Mouse (Mus musculus): Measurements from ENCODE around the gene Cfap73.

The Cfap73 gene

GRCm38 (mm10) chr5:120586741-120587615 lies 47.1 kb downstream of the Cfap73 start:
- no peak for DNase-seq (ENCODE audit: low read depth)

- peak; percentile 45 for DNase-seq (ENCODE audit: low read depth)
These were observed 49.1 kb downstream of the Cfap73 start for GRCm38 (mm10) chr5:120584968-120585367.

GRCm38 (mm10) chr5:120583511-120583910 lies 50.5 kb downstream of the Cfap73 start:
- peak; percentile 65 for DNase-seq (ENCODE audit: low read depth)

- no peak for DNase-seq (ENCODE audit: low read depth)
These were observed 52.0 kb downstream of the Cfap73 start for GRCm38 (mm10) chr5:120582002-120582401.

DNA sequence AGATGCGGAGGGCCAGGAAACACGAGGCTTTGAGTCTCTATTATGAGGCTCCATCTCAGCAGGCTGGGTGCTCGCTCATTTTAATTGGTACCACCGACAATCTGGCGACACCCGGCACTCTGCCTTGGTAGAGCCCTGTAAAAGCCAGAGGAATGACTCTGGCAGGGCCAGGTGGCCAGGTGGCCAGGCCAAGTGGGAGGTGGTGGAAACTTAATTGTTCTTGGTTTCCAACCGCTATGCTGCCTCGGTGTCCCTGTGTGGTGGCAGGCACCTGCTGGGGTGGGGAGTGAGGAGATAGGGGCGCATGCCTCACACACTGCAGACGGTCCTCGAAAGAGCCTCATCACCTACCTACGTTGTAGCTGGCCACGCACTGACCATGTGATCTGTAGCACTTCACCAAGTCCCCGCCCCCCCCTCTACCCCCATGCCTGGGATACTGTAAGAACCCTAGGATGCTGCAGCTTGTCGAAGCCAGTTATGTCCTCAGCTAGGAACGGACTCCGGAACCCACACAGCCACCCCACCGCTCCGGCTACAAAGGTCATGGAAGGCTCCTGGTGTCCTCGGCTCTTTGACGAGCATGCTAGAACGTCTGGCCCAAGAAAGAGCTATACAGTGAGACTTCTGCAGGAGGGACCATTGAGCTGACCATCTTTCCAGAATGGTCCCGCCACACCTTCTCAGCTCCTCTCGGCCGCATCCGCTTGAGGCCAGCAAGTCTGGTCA lies 54.0 kb downstream of the Cfap73 start:
- DNase-seq (ENCODE audit: low read depth) = no peak

- DNase-seq (ENCODE audit: low read depth) = peak; percentile 64
These were observed 54.7 kb downstream of the Cfap73 start for GRCm38 (mm10) chr5:120579211-120579897.

DNA sequence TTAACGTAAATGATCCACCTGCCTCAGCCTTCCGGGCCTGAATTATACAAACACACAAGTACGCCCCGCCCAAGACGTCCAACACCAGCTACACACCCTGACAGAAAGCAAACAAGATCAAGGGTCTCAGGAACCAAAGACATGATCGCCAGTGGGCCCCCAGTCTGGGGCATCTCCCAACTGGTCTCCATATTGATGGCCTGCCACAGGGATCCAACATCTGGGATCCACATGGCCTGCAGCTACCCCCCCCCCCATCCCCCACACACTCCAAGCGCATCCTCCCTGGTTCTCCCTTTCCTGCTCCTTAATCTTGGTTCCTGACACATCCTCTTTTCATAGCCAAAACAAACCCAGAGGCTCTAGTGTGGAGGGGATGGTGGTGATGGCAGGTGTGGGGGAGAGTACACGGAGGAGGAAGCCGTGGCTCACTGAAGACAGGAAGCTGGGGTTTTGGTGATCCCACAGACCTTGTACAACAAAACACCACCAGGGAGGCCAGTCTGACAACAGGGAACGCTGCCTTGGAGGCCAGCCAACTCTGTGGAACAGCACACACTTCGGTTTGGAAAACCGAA lies 55.4 kb downstream of the Cfap73 start:
- DNase-seq (ENCODE audit: low read depth) = peak; percentile 85
